Mouse (Mus musculus) G1E (cell line): Measurements from ENCODE around the gene Nek9.

Experiments used
- CTCF ChIP-seq: IDR thresholded peaks from 2 replicates; pipeline ENCODE4 v1.5.1; 2012; ENCODE audit warnings: low read depth, low read length, inconsistent platforms, mixed read lengths
- GATA1 ChIP-seq: IDR thresholded peaks from 2 replicates; pipeline ENCODE4 v1.6.1; 2012; ENCODE audit warnings: borderline replicate concordance, low read length, inconsistent platforms, mixed read lengths
- GATA2 ChIP-seq: IDR thresholded peaks from 2 replicates; pipeline ENCODE4 v1.6.1; 2012; ENCODE audit warnings: low read depth, low read length, inconsistent platforms, borderline replicate concordance
- POLR2AphosphoS5 ChIP-seq: IDR thresholded peaks from 2 replicates; pipeline ENCODE4 v1.6.1; 2012; ENCODE audit warnings: low read depth, low read length, inconsistent platforms; ENCODE audit not compliant: insufficient replicate concordance
- TAL1 ChIP-seq: conservative IDR thresholded peaks from 2 replicates; pipeline ENCODE4 v1.6.1; 2012; ENCODE audit warnings: low read depth, low read length, inconsistent platforms, mixed read lengths

DNA sequence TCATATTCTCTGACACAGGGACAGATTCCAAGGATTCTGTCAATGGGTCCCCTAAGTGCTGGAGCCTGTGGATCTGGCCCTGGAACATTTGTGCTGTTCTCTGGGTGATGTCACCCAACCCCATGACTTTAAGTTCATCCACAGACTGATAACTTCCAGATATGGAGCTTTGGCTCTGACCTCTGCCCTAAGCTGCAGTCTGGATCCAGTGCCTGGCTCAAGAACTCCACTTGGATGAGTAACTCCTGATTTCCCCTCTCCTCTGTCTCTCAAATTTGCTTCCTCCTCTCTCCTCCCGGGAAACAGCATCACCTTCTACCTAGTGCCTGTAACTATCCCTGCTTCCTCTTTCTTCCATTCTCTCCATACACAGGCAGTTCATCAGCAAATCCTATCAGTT is 41.1 kb upstream of the Nek9 start:
- TF ChIP-seq TAL1, result no peak
- no peak for TF ChIP-seq CTCF
- TF ChIP-seq POLR2AphosphoS5, result no peak
- no peak for TF ChIP-seq GATA1
- TF ChIP-seq GATA2, result no peak
